Mouse (Mus musculus) embryonic stem cell, embryonic (primary cell): ENCODE results near the gene Sim2.

Experiments used
- CTCF ChIA-PET, 4 experiments: fragments of 300-600 bp in 2 of 4; fragments of 350-600 bp in 2 of 4; sonication (Branson Sonifier 250); formaldehyde crosslinking; loops; one replicate each; lab custom pipeline; 2022; ENCODE audit warnings: inconsistent platforms in 2 of 4; lab: Charles Lee
- POLR2A ChIA-PET, 4 experiments: fragments of 300-600 bp in 2 of 4; fragments of 350-600 bp in 2 of 4; sonication (Branson Sonifier 250); formaldehyde crosslinking; loops; one replicate each; lab custom pipeline; 2022; ENCODE audit warnings: antibody characterized with exemption in 4 of 4, inconsistent platforms in 1 of 4; lab: Charles Lee

The Sim2 gene

GRCm38 (mm10) chr16:94084711-94085602 is at the start of gene Sim2:
TSS of gene Sim2 (plus strand) at chr16:94084931.
- ChIA-PET POLR2A (interaction anchor here in 3 of 4 experiments (0.6 to 1.8 kb wide), 12 partner anchors 9 to 229 kb away, joined by 3 to 7 read pairs (median 4); partner anchors contain the start of gene Hlcs (in 2 of the 3)), CTCF (interaction anchor here in 3 of 4 experiments (0.6 to 1.5 kb wide), 4 partner anchors 9 to 398 kb away, joined by 3 to 8 read pairs (median 4); no protein-coding TSS in a partner anchor)

GRCm38 (mm10) chr16:94037280-94037679 is 47.5 kb upstream of the Sim2 start:
- CTCF ChIA-PET, result interaction anchor here in 3 of 4 experiments (0.6 to 1.6 kb wide), 8 partner anchors 28 to 277 kb away, joined by 3 to 8 read pairs (median 4); partner anchors contain the start of gene Hlcs (in 1 of the 3)
- POLR2A ChIA-PET, result interaction anchor here in 2 of 4 experiments (0.7 to 2.5 kb wide), 5 partner anchors 17 to 554 kb away, joined by 3 to 8 read pairs (median 3); no protein-coding TSS in a partner anchor

- POLR2A ChIA-PET, result interaction anchor here in 2 of 4 experiments (0.5 to 2.5 kb wide), 7 partner anchors 16 to 553 kb away, joined by 3 to 8 read pairs (median 3); partner anchors contain the start of gene Ttc3 (in 1 of the 2)
- CTCF ChIA-PET, result interaction anchor here in 3 of 4 experiments (0.6 to 1.6 kb wide), 8 partner anchors 19 to 275 kb away, joined by 3 to 8 read pairs (median 3); partner anchors contain the start of gene Hlcs (in 1 of the 3)
These were observed 46.3 kb upstream of the Sim2 start for GRCm38 (mm10) chr16:94038272-94038985.

GRCm38 (mm10) chr16:94038986-94039341 is 45.8 kb upstream of the Sim2 start:
- ChIA-PET POLR2A (interaction anchor here in 3 of 4 experiments (0.8 to 2.5 kb wide), 4 partner anchors 10 to 291 kb away, joined by 3 to 8 read pairs (median 3); no protein-coding TSS in a partner anchor), CTCF (interaction anchor here in 3 of 4 experiments (0.6 to 1.6 kb wide), 6 partner anchors 18 to 275 kb away, joined by 3 to 8 read pairs (median 3); partner anchors contain the start of gene Hlcs (in 1 of the 3))

GRCm38 (mm10) chr16:94040485-94040884 is 44.2 kb upstream of the Sim2 start:
- CTCF ChIA-PET, result no interaction called here
- POLR2A ChIA-PET, result interaction anchor here in 1 of 4 experiments (1.0 kb wide), 1 partner anchor 58 kb away, joined by 3 read pairs; no protein-coding TSS in a partner anchor

GRCm38 (mm10) chr16:94041065-94041712 is 43.5 kb upstream of the Sim2 start:
- CTCF ChIA-PET, result interaction anchor here in 2 of 4 experiments (0.6 kb wide), 2 partner anchors 102 to 294 kb away, joined by 4 to 5 read pairs; no protein-coding TSS in a partner anchor
- POLR2A ChIA-PET, result interaction anchor here in 2 of 4 experiments (1.0 to 1.1 kb wide), 2 partner anchors 18 to 59 kb away, joined by 3 to 6 read pairs; no protein-coding TSS in a partner anchor

GRCm38 (mm10) chr16:94043797-94044196 is 40.9 kb upstream of the Sim2 start:
- CTCF ChIA-PET, result no interaction called here
- POLR2A ChIA-PET, result interaction anchor here in 1 of 4 experiments (1.3 kb wide), 2 partner anchors 12 to 17 kb away, joined by 3 read pairs; no protein-coding TSS in a partner anchor

GRCm38 (mm10) chr16:94044996-94045395 is 39.7 kb upstream of the Sim2 start:
- ChIA-PET CTCF (interaction anchor here in 2 of 4 experiments (0.5 to 2.2 kb wide), 7 partner anchors 10 to 1716 kb away, joined by 3 to 9 read pairs (median 4); no protein-coding TSS in a partner anchor), POLR2A (interaction anchor here in 2 of 4 experiments (1.1 to 1.6 kb wide), 7 partner anchors 9 to 62 kb away, joined by 3 to 7 read pairs (median 3); no protein-coding TSS in a partner anchor)

- CTCF ChIA-PET, result interaction anchor here in 2 of 4 experiments (0.7 to 0.9 kb wide), 2 partner anchors 16 to 19 kb away, joined by 3 read pairs; no protein-coding TSS in a partner anchor
- POLR2A ChIA-PET, result no interaction called here
These were observed 34.4 kb upstream of the Sim2 start for GRCm38 (mm10) chr16:94050368-94050767.

- ChIA-PET CTCF (interaction anchor here in 1 of 4 experiments (0.5 kb wide), 1 partner anchor 268 kb away, joined by 3 read pairs; no protein-coding TSS in a partner anchor), POLR2A (interaction anchor here in 3 of 4 experiments (0.6 to 2.7 kb wide), 7 partner anchors 10 to 58 kb away, joined by 3 to 8 read pairs (median 3); no protein-coding TSS in a partner anchor)
These were observed 29.6 kb upstream of the Sim2 start for GRCm38 (mm10) chr16:94055176-94055575.

GRCm38 (mm10) chr16:94055576-94055975 is 29.2 kb upstream of the Sim2 start:
- ChIA-PET CTCF (interaction anchor here in 1 of 4 experiments (0.5 kb wide), 1 partner anchor 267 kb away, joined by 3 read pairs; no protein-coding TSS in a partner anchor), POLR2A (interaction anchor here in 3 of 4 experiments (0.7 to 2.7 kb wide), 8 partner anchors 10 to 45 kb away, joined by 3 to 8 read pairs (median 3); no protein-coding TSS in a partner anchor)

GRCm38 (mm10) chr16:94059820-94060219 is 24.9 kb upstream of the Sim2 start:
- POLR2A ChIA-PET, result interaction anchor here in 3 of 4 experiments (0.8 to 2.3 kb wide), 10 partner anchors 9 to 231 kb away, joined by 3 to 8 read pairs (median 4); no protein-coding TSS in a partner anchor
- CTCF ChIA-PET, result no interaction called here

GRCm38 (mm10) chr16:94064211-94064610 is 20.5 kb upstream of the Sim2 start:
- ChIA-PET POLR2A (interaction anchor here in 3 of 4 experiments (0.8 to 1.5 kb wide), 4 partner anchors 49 to 248 kb away, joined by 3 to 5 read pairs (median 3); no protein-coding TSS in a partner anchor), CTCF (interaction anchor here (0.6 to 0.8 kb wide), 5 partner anchors 19 to 1725 kb away, joined by 3 to 8 read pairs (median 4); no protein-coding TSS in a partner anchor)

- POLR2A ChIA-PET, result interaction anchor here (0.6 to 1.8 kb wide), 39 partner anchors 10 to 955 kb away, joined by 3 to 8 read pairs (median 4); partner anchors contain the start of genes Chaf1b (in 2 of the 4), Hlcs (in 1 of the 4) and Morc3 (in 1 of the 4)
- CTCF ChIA-PET, result interaction anchor here (0.5 to 1.7 kb wide), 21 partner anchors 9 to 978 kb away, joined by 3 to 8 read pairs (median 4); partner anchors contain the start of gene Hlcs (in 1 of the 4)
These were observed 18.7 kb upstream of the Sim2 start for GRCm38 (mm10) chr16:94065728-94066674.

GRCm38 (mm10) chr16:94066771-94067170 is 18.0 kb upstream of the Sim2 start:
- ChIA-PET POLR2A (interaction anchor here (0.6 to 1.8 kb wide), 18 partner anchors 9 to 954 kb away, joined by 3 to 5 read pairs (median 4); partner anchors contain the start of genes Chaf1b (in 1 of the 4) and Hlcs (in 1 of the 4)), CTCF (interaction anchor here in 2 of 4 experiments (0.9 to 1.7 kb wide), 7 partner anchors 9 to 264 kb away, joined by 3 to 6 read pairs (median 5); partner anchors contain the start of gene Hlcs (in 1 of the 2))
